8 mouse cellular contexts compared by ENCODE assay signal in genomic region chr16:4542236-4542774, GRCm38 (mm10). TPM values are rescaled to one million over a fixed set of nuclear protein-coding genes. Genes with fewer than 3 reads are reported as not detected.
DNase-seq lines count a peak whose midpoint lies in the region; ATAC-seq and TF ChIP-seq lines count a peak whose summit lies in the region.

No protein-coding gene starts in this region.

- intact Hi-C loops in heart, adult 2 months (cut with DNase I), result loop anchor here (1.0 to 5.0 kb wide), 3 partner anchors 53 to 226 kb away; partner anchors contain the start of gene Adcy9
- intact Hi-C loops in heart, postnatal 36 days (cut with DNase I), result loop anchor here (1.0 to 5.0 kb wide), 3 partner anchors 53 to 226 kb away; no protein-coding TSS in a partner anchor

- peak overlapping the region; percentile 38 for H3K27ac ChIP-seq in heart, adult 2 months
- H3K27ac ChIP-seq in ES-E14 (ENCODE audit: insufficient read depth, low read depth, low read length, poor library complexity, severe bottlenecking), result no peak overlapping the region
- H3K27ac ChIP-seq in heart, embryonic 16.5 days (ENCODE audit: low read length), result peak overlapping the region; percentile 46; the same call in 1 of the 2 replicates
- peak overlapping the region; percentile 68 for H3K27ac ChIP-seq in liver, embryonic 15.5 days (replicated peaks)

- peaks cover 2% of the 10 kb centered on the region for H3K4me1 ChIP-seq in heart, adult 2 months (ENCODE audit: control insufficient read depth, insufficient read depth, low read length)
- peaks cover 0 to 15% of the 10 kb centered on the region in 2 experiments; a peak in 3 of 4 replicates for H3K4me1 ChIP-seq in ES-E14 (ENCODE audit: control insufficient read depth in 2 of 2, insufficient read depth in 2 of 2, low read length in 2 of 2, poor library complexity in 1 of 2)
- H3K4me1 ChIP-seq in heart, embryonic 16.5 days (ENCODE audit: control insufficient read depth, insufficient read depth, low read length), result peaks cover 6% of the 10 kb centered on the region
- peaks cover 30% of the 10 kb centered on the region for H3K4me1 ChIP-seq in liver, embryonic 15.5 days (replicated peaks)

- DNase-seq in heart, adult 2 months, result no peak
- DNase-seq in heart, postnatal 36 days, result no peak
- no peak for DNase-seq in ES-E14 (ENCODE audit: low read depth, low spot score)
- DNase-seq in embryo, embryonic 10.5 days (ENCODE audit: low spot score), result no peak
- no peak for DNase-seq in cerebellum, postnatal 36 days
- DNase-seq in spleen, adult 18-20 months, result no peak

- H3K79me2 ChIP-seq in heart, adult 2 months (replicated peaks; ENCODE audit: control insufficient read depth, insufficient read depth, low read length), result no peaks in the 10 kb centered on the region; the same call in 1 of the 2 replicates

- H3K27me3 ChIP-seq in heart, adult 2 months (ENCODE audit: control insufficient read depth, insufficient read depth, low read length), result no peaks in the 10 kb centered on the region
- no peaks in the 10 kb centered on the region for H3K27me3 ChIP-seq in heart, embryonic 16.5 days (ENCODE audit: control insufficient read depth, insufficient read depth, low read length)
- no peaks in the 10 kb centered on the region for H3K27me3 ChIP-seq in liver, embryonic 15.5 days

- in situ Hi-C loops in ES-E14 (cut with MboI; ENCODE audit: low sequenced_read_pairs in 2 of 2, unreplicated experiment in 2 of 2), result no loop called here

- H3K9me3 ChIP-seq in ES-E14 (ENCODE audit: control insufficient read depth, insufficient read depth, low read depth, low read length), result no peaks in the 10 kb centered on the region
- no peaks in the 10 kb centered on the region for H3K9me3 ChIP-seq in heart, embryonic 16.5 days (replicated peaks; ENCODE audit: control insufficient read depth, low read length)
- H3K9me3 ChIP-seq in liver, embryonic 15.5 days (replicated peaks), result no peaks in the 10 kb centered on the region

- TF ChIP-seq POLR2A in heart, adult 2 months (IDR thresholded peaks at IDR 0.05; ENCODE audit: insufficient read depth, low read depth, low read length), result no peak

- no peaks in the 10 kb centered on the region for H3K36me3 ChIP-seq in heart, adult 2 months (ENCODE audit: control insufficient read depth, insufficient read depth, low read length)
- H3K36me3 ChIP-seq in ES-E14 (ENCODE audit: control insufficient read depth, insufficient read depth, low read length, poor library complexity, severe bottlenecking), result peaks cover 21% of the 10 kb centered on the region
- H3K36me3 ChIP-seq in heart, embryonic 16.5 days (ENCODE audit: control insufficient read depth, insufficient read depth), result peaks cover 17% of the 10 kb centered on the region
- peaks cover 25% of the 10 kb centered on the region for H3K36me3 ChIP-seq in liver, embryonic 15.5 days (replicated peaks)

- ATAC-seq in heart, embryonic 16.5 days (replicated peaks; ENCODE audit: extremely low read depth, insufficient read depth, low FRiP score), result no peak
- no peak for ATAC-seq in liver, embryonic 15.5 days (ENCODE audit: insufficient read depth)

- peak; percentile 1; the same call in 1 of the 2 replicates for TF ChIP-seq CTCF in heart, adult 2 months (IDR thresholded peaks at IDR 0.05)

- peak overlapping the region; percentile 54 for H3K4me2 ChIP-seq in heart, embryonic 16.5 days (ENCODE audit: low read depth, low read length)
- H3K4me2 ChIP-seq in liver, embryonic 15.5 days, result peak overlapping the region; percentile 86

- TF ChIP-seq EP300 in heart, adult 2 months (IDR thresholded peaks at IDR 0.05; ENCODE audit: insufficient read depth, low read depth, low read length), result no peak

- H3K4me3 ChIP-seq in heart, adult 2 months, result no peak overlapping the region
- H3K4me3 ChIP-seq in ES-E14 (ENCODE audit: insufficient read depth in 1 of 2, low read depth in 1 of 2, low read length in 2 of 2, poor library complexity in 1 of 2, severe bottlenecking in 1 of 2), result 0 out of 4 replicates have a peak overlapping the region, but pooled peaks of 1 of the 2 experiments have one; percentile 14
- peak overlapping the region; percentile 54; the same call in 1 of the 2 replicates for H3K4me3 ChIP-seq in heart, embryonic 16.5 days (ENCODE audit: low read length)
- peak overlapping the region; percentile 58 for H3K4me3 ChIP-seq in liver, embryonic 15.5 days (replicated peaks)

- H3K9ac ChIP-seq in heart, adult 2 months (ENCODE audit: low read depth, low read length), result peak overlapping the region; percentile 46
- H3K9ac ChIP-seq in ES-E14 (ENCODE audit: insufficient read depth, low read depth, low read length, poor library complexity, severe bottlenecking), result peak overlapping the region; percentile 46; the same call in 1 of the 2 replicates
- peak overlapping the region; percentile 64 for H3K9ac ChIP-seq in heart, embryonic 16.5 days (ENCODE audit: low read length)
- peak overlapping the region; percentile 31; the same call in 1 of the 2 replicates for H3K9ac ChIP-seq in liver, embryonic 15.5 days

- WGBS in heart, adult 2 months, result 35% methylated on average over 7 of the region's 7 CpGs
- 36% methylated on average over 7 of the region's 7 CpGs for WGBS in heart, embryonic 16.5 days
- WGBS in liver, embryonic 15.5 days (ENCODE audit: insufficient replicate concordance), result 46% methylated on average over 7 of the region's 7 CpGs

TF ChIP-seq in ES-E14, 5 proteins besides CTCF, POLR2A, EP300 and RAD21:
- TF ChIP-seq ZC3H11A (IDR thresholded peaks at IDR 0.05; ENCODE audit: borderline replicate concordance, low read depth, low read length) (no peak), ZNF384 (IDR thresholded peaks at IDR 0.05; ENCODE audit: low read depth, low read length) (no peak), MAFK (IDR thresholded peaks at IDR 0.05; ENCODE audit: insufficient read depth, low read depth, low read length) (no peak), CHD2 (IDR thresholded peaks at IDR 0.05; ENCODE audit: low read depth, low read length) (no peak), HCFC1 (IDR thresholded peaks at IDR 0.05; ENCODE audit: borderline replicate concordance, insufficient read depth, low read length) (no peak)

RNA-seq across cellular contexts. Expression of gene Srl, which starts 0.7 kb away (rescaled TPM):
- total RNA-seq in heart, adult 2 months (2021), result 100 to 1,000 TPM; 771 to 870 TPM
- polyA plus RNA-seq in heart, adult 2 months (2012; rRNA removed), result 276 and 575 TPM in 2 replicates
- 1,000 to 10,000 TPM in 1 of 2 experiments, 100 to 1,000 TPM in 1; 873 to 1,040 TPM for total RNA-seq in heart, postnatal 36 days (2021)
- total RNA-seq in ES-E14 (2012; rRNA removed), result 24.0 and 28.0 TPM in 2 replicates
- polyA plus RNA-seq in heart, embryonic 16.5 days (2015; fragmentation: Nextera tagmentation; extraction: Ambion mirVana), result 280 and 289 TPM in 2 replicates
- 3.2 and 5.3 TPM in 2 replicates for polyA plus RNA-seq in liver, embryonic 15.5 days (2015; fragmentation: Nextera tagmentation; extraction: Ambion mirVana)

RNA-seq across cellular contexts. Expression of gene Tfap4, which starts 17.3 kb away (rescaled TPM):
- total RNA-seq in heart, adult 2 months (2021), result 1 to 10 TPM; 3.2 to 3.4 TPM
- polyA plus RNA-seq in heart, adult 2 months (2012; rRNA removed), result 2.4 and 2.9 TPM in 2 replicates
- total RNA-seq in heart, postnatal 36 days (2021), result 1 to 10 TPM; 4.4 to 4.6 TPM
- 15.4 and 19.0 TPM in 2 replicates for total RNA-seq in ES-E14 (2012; rRNA removed)
- polyA plus RNA-seq in heart, embryonic 16.5 days (2015; fragmentation: Nextera tagmentation; extraction: Ambion mirVana), result 5.6 and 8.1 TPM in 2 replicates
- polyA plus RNA-seq in liver, embryonic 15.5 days (2015; fragmentation: Nextera tagmentation; extraction: Ambion mirVana), result 5.6 and 6.4 TPM in 2 replicates

RNA-seq across cellular contexts. Expression of gene Glis2, which starts 52.2 kb away (rescaled TPM):
- total RNA-seq in heart, adult 2 months (2021), result 10 to 100 TPM; 10.0 to 11.1 TPM
- polyA plus RNA-seq in heart, adult 2 months (2012; rRNA removed), result 17.3 and 23.8 TPM in 2 replicates
- total RNA-seq in heart, postnatal 36 days (2021), result 10 to 100 TPM; 16.0 to 16.7 TPM
- total RNA-seq in ES-E14 (2012; rRNA removed), result 18.2 and 19.6 TPM in 2 replicates
- polyA plus RNA-seq in heart, embryonic 16.5 days (2015; fragmentation: Nextera tagmentation; extraction: Ambion mirVana), result 12.3 and 14.2 TPM in 2 replicates
- polyA plus RNA-seq in liver, embryonic 15.5 days (2015; fragmentation: Nextera tagmentation; extraction: Ambion mirVana), result 2.0 and 2.3 TPM in 2 replicates

Comparison
In these comparisons a context has a peak if more than half of its experiments do, and no peak if none do; other contexts are left out.
1. RNA of gene Srl, which starts 0.7 kb away (total RNA-seq): 873 to 1,040 TPM in heart, postnatal 36 days and 771 to 870 TPM in heart, adult 2 months; 24.0 to 28.0 TPM in ES-E14; every median in the first group is over 10 times any median in the second.
2. Peak in every context shown above with its lines, with median percentiles within 50 percentile points of each other: H3K9ac ChIP-seq.